Mouse (Mus musculus): Measurements from ENCODE around the gene Carmil2.
A peak's percentile ranks its signal among the peaks of the same experiment; 100 is the strongest.

The Carmil2 gene

DNA sequence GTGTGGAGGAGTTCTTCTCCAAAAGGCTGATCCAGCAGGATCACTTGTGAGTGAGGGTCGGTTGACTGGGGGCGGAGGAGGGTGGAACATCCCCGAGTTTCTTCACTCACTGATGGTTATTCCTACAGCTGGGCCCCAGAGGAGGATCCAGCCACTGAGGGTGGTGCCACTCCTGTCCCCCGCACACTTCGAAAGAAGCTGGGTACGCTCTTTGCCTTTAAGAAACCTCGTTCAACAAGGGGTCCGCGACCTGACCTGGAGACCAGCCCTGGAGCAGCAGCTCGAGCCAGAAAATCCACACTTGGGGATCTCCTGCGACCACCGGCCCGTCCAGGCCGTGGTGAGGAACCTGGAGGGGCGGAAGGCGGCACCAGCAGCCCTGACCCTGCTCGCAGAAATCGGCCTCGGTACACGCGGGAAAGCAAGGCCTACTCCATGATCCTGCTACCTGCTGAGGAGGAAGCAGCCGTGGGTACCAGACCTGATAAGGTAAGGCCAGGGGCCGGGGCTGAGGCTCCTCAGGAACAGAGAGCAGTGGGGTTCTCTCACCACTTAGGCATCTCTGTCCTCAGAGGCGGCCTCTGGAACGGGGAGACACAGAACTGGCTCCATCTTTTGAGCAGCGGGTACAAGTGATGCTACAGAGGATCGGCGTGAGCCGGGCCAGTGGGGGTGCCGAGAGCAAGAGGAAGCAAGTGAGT is 9.2 kb downstream of the Carmil2 start:
- no peak for DNase-seq (ENCODE audit: low spot score in 2 of 2)

DNA sequence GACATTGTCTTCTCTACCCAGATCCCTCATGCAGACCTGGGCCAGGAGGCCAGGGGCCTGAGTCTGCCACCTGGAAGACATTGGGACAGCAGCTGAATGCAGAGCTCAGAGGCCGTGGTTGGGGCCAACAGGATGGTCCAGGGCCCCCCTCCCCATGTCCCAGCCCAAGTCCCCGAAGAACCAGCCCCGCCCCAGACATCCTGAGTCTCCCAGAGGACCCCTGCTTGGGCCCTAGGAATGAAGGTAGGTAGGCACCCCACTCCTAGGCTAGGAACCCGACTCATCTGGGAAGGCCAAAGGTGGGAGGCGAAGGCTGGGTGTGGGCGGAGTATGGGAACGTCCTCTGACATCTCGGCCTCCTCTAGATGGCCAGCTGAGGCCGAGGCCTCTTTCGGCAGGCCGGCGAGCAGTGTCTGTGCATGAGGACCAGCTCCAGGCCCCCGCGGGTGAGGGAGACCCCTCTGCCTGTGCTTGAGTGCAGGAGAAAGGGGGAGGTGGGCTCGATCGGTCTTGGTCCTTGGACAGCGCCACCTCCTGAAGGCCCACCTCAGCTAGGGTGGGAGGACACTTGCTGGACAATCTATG is 11.2 kb downstream of the Carmil2 start:
- DNase-seq (ENCODE audit: low spot score in 2 of 2), result no peak

GRCm38 (mm10) chr8:105698734-105699133 is 12.7 kb downstream of the Carmil2 start:
- DNase-seq (ENCODE audit: low spot score in 2 of 2), result no peak

DNA sequence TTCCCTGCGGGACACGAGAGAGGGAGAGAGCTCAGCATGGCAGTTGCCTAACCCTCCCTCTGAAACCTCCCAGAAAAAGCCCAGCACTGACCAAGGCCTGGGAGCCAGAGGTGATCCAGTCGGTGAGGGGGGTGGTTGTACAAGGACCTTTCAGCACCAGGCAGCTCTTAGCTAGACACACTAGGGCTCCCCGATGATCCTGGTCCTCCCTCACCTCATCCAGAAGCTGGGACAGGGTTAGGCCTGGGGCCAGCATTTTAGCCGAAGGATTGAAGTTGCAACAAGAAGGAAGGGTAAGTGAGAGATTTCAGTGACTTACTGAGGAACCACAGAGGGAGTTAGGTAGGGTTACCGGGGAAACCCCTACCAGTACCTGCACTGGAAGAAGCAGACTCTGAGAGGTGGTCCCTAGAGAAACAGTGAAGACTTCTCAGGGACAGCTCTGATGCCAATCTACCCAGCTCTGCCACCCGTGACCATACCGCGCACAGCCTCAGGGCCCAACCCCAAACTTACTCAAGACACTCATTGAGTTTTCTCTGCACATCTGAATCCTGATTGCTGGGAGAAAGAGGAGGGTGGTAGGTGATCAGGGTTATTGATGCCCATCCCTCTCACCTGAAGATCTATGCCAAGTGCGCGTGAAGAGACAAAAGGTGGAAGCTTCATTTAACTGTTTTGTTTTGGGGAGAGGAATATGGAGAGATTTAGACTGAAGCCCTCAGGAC is 13.6 kb downstream of the Carmil2 start:
- no peak for DNase-seq (ENCODE audit: low spot score in 2 of 2)

- DNase-seq (ENCODE audit: low spot score in 2 of 2), result no peak
Measured at GRCm38 (mm10) chr8:105700566-105700965, 14.5 kb downstream of the Carmil2 start.

- DNase-seq (ENCODE audit: low spot score in 2 of 2), result peak; percentile 91 to 96
Measured at GRCm38 (mm10) chr8:105700966-105701824, 15.1 kb downstream of the Carmil2 start, which contains the start of the genes Acd and Pard6a. Gene Acd (minus strand): TSS chr8:105701102. Gene Pard6a (plus strand): TSS chr8:105701148.

- no peak for DNase-seq (ENCODE audit: low spot score in 2 of 2)
Measured at GRCm38 (mm10) chr8:105702001-105702401, 15.9 kb downstream of the Carmil2 start.

DNA sequence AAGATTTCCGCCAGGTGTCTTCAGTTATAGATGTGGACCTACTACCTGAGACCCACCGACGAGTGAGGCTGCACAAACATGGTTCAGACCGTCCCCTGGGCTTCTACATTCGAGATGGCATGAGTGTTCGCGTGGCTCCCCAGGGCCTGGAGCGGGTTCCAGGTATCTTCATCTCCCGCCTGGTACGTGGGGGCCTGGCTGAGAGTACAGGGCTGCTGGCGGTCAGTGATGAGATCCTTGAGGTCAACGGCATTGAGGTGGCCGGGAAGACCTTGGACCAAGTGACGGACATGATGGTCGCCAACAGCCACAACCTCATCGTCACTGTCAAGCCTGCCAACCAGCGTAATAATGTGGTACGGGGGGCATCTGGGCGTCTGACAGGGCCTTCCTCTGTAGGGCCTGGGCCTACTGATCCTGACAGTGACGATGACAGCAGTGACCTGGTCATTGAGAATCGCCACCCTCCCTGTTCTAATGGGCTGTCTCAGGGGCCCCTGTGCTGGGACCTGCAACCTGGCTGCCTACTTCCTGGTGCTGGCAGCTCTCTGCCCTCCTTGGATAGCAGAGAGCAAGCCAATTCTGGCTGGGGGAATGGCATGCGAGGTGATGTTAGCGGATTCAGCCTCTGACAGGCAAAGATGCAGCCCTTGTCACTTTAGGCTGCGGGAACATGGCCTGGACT is 16.8 kb downstream of the Carmil2 start:
- no peak for DNase-seq (ENCODE audit: low spot score in 2 of 2)

DNA sequence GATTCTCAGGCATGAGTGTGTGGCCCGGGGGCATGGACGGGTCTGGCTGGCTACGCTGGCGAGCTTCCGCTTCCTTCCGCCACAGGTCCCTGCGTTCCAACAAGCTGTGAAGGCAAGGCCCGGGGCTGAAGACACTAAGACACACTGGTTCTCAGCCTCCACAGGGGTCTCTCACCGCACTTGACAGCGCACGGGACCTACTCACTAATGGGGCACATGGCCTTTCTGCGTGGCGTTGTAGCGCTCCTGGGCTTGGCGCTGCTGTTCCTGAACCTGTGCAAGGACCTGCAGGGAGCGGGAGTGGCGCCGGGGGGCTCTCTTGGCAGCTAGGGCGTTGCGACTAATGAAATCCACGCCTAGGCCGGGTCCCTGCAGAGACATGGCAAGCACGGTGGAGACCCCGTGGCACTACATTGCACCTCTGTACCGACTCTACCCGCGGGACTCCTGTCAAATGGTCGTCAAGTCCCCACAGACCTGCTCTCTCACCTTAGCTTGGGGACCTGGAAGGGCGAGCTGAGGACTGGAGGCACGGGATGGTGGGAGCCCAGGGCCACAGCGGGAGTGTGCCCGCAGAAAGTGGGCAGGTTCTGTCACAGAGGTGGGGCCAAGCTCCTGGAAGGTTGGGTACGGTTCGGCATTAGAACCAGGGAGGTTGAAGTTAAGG is 18.2 kb downstream of the Carmil2 start:
- DNase-seq (ENCODE audit: low spot score in 2 of 2), result no peak

- DNase-seq (ENCODE audit: low spot score in 2 of 2), result no peak
Measured at GRCm38 (mm10) chr8:105704955-105705354, 18.9 kb downstream of the Carmil2 start.

- no peak for DNase-seq (ENCODE audit: low spot score in 2 of 2)
Measured at GRCm38 (mm10) chr8:105706426-105706825, 20.4 kb downstream of the Carmil2 start.

DNA sequence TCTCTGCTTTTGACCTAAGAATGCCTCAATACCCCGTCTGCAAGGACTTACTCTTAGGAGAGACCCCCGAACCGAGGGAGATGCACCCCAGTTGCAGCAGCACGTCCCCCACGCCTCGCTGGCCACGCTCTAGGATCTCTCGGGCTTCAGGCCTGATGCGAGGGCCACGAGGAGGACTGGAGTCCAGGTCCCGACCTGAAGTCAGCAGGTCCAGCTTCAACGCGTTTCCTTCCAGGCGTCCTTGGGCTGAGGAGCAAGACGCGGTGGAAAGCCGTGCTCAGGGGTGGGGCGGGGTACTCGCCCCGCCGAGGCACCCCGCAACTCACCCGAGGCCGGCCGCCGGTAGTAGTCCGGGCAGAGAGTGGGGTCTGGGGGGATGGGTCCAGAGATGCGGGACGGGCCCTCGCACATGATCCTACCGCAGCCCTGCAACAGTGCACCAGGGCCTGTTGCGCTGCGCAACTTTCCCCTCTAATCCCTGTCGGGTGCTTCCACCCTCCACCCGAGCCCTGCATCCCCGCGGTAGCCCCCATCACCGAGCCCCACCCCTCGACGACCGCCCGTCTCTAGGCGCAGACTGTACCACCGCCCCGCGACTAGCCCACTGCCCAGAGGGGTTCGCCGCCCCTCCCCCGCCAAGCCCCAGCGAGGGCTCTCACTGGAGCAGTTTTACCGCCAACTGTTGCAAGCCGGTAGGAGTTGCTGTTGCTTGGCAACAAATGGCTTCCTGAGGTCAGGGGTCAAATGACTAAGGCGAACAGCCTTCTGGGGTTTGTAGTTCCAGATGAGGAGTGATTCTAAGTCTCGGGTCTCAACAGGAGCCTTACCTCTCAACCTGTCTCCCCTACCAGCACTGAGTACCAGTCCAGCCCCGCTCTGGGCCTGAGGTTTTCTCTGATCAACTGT is 21.7 kb downstream of the Carmil2 start, which contains the start of the genes 4933405L10Rik and Enkd1:
4933405L10Rik (plus strand) TSS at position 158 of the 906 bp plus-strand sequence.
Enkd1 (minus strand) TSS at position 713 of the 906 bp plus-strand sequence.
- peak; percentile 77 to 84 for DNase-seq (ENCODE audit: low spot score in 2 of 2)

DNA sequence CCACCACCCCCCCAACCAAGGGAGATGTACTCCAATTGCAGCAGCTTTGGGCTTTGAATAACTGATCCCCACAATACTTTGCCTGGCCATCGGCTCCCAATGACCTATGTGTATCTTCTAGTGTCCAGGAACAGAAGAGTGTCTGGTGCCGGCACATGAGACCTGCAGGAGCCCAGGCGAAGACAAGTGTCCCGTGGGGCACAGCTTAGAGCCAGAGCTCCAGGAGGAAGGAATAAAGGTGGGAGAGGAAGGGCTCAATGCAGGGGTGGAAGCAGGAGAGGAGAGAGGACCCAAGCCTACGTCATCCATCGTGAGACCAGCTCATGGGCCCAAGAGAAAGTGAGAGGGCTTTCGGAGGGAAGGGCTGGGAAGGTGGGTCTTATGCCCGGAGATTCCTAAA is 22.6 kb downstream of the Carmil2 start:
- no peak for DNase-seq (ENCODE audit: low spot score in 2 of 2)

DNA sequence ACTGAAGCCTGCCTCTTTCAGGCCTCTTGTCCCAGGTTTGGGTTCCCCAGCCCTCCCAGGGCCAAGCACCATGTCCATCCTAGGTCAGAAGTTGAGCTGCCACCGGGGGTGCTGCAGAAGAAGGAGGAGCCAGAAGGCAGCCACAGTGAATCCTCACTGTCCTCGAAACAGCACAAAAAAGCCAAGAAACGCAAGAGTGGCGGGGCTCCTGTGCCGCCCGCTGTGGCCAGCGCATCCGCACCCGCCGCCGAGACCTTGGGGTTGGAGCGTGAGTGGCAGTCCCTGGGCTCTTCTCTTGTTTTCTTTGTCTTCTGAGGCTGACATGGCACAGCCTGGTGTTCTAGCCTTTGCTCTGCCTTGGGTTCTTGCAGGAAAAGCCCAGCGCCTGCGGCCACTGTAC is 23.2 kb downstream of the Carmil2 start:
- DNase-seq (ENCODE audit: low spot score in 2 of 2), result no peak

DNA sequence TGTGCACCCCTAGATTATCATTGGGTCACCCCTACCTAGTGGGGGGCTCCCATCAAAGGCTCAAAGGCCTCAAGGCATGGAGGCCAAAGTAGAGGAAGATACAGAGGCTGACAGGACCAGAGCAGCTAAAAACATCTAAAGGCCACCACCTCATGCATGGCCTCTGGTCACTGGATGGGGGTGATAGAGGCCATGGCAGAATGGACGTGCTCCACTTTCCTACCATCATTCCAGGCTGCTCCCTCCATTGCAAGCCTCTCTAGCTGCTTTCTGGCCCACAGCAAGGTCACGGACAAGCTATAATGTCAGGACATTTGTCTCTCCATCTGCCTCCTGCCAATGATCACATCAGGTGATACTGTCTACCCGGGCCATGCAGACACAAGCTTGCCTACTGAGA is 26.2 kb downstream of the Carmil2 start:
- no peak for DNase-seq (ENCODE audit: low spot score in 2 of 2)

DNA sequence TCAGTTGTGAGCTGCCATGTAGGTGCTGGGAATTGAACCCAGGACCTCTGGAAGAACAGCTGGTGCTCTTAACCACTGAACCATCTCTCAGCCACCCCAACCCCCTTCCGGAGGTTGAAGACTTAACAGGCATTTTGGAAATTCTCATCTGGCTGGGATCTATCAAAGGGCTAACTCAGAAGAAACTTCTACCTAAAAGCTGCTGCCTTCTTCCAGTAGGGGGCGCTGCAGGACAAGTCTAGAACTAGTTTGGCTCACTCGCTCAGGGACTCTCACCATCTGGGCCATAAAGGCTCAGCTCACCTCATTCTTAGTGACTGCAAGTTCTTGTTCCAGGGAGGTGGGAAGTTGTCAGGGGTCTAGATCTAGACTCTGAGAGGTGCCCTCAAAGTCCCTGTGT is 28.1 kb downstream of the Carmil2 start:
- DNase-seq (ENCODE audit: low spot score in 2 of 2), result peak; percentile 70 to 90

- no peak for DNase-seq (ENCODE audit: low spot score in 2 of 2)
Measured at GRCm38 (mm10) chr8:105715042-105715441, 29.0 kb downstream of the Carmil2 start.

GRCm38 (mm10) chr8:105716302-105716945 is 30.4 kb downstream of the Carmil2 start:
- DNase-seq (ENCODE audit: low spot score in 2 of 2), result no peak

DNA sequence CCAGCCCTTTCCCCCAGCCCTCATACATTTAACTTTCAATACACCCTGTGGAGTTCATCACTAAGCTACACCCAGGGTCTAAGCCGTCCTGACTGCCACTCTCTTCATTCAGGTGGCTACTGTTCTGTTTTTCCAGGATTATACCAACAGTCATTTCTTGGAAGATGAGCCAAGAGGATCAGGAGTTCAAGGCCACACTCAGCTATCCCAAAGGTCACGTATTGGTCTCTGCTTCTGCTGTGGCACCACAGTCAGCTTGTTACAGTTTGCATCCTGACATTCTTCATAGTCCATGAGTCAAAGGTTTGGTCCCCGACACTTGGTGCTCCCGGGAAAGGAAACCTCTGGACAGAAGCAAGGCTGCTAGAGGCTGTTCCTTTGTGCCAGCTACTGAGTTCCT is 33.6 kb downstream of the Carmil2 start:
- DNase-seq (ENCODE audit: low spot score in 2 of 2), result no peak
